Mouse (Mus musculus): ENCODE results near the gene Ddx17.

DNA sequence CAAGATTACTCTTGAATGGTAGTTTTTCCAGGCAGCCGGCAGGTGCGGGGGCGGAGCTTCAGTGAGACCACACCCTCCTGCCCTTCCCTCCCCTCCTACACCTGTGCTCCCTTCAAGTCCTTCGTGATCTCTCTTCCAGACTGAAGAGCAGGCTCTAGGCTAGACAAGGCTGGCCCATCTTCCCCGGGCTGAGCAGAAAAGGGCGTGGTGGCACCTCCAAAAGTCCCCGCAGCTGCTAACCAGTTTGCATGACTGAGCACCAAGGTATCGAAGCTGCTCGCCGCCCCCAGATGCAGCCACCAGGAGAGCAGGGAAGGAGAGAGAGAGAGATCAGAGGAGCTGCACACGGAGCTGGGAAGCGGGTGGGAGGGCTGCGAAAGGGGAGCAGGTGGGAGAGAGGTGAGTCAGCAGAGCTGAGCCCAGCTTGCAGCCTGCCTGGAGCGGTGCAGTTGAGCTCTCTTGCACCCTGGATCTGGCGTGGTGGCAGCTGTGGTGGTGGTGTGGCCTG is 65.3 kb downstream of the Ddx17 start:
- TF ChIP-seq CTCF (IDR thresholded peaks at IDR 0.05; ENCODE audit: borderline replicate concordance, extremely low read depth, insufficient read depth, insufficient read length) (no peak), POLR2A (IDR thresholded peaks at IDR 0.05; ENCODE audit: borderline replicate concordance, extremely low read depth, insufficient read depth, insufficient read length, poor library complexity, severe bottlenecking) (no peak)
